Mouse (Mus musculus) embryonic fibroblast, embryonic 13.5 days (primary cell): ENCODE measurements at regions not wholly inside any gene's neighbourhood (a gene's known extent, or its start where the extent isn't known, plus 50 kb on each side); places are given as distances from the start of the nearest gene placed in this dataset.

Experiments used
- CTCF ChIP-seq: IDR thresholded peaks from 2 replicates; pipeline ENCODE4 v1.5.1; 2011; ENCODE audit warnings: mild to moderate bottlenecking, control low read depth, low read length, moderate library complexity, borderline replicate concordance; ENCODE audit not compliant: insufficient read depth
- POLR2A ChIP-seq: IDR thresholded peaks from 2 replicates; pipeline ENCODE4 v1.6.1; 2011; ENCODE audit warnings: low read depth, mild to moderate bottlenecking, control low read depth, low read length, moderate library complexity

DNA sequence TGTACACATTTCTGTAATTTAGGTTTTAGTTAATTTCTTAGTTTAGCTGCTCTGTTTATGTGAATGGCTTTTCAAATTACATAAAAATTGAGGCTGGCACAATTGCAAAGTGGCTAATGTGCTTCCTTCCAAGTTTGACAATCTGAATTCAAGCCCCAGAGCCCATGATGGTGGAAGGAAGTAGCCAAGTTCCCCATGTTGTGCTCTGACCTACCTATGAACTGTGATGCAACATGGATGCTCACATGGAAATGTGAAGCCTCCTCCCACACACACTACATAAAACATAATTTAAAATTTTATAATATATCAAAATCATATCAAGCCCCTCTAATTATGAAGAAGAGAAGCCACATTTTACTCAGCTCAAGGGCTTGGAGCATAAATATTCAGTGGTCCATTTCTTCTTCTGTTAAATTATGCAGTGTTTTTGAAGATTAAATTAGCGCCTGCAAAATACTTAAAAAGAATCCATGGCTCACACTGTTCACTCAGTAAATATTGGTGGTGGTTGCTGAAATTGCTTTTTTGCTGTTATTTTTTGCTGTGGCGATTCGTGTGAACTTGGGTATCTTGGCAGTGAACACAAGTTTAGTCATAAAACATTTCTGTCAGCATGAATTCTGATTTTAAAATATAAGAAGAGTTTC, 127.1 kb downstream of the Rpl10l start:
- TF ChIP-seq POLR2A (no peak), CTCF (no peak)
